Mouse (Mus musculus) regulatory T cell (primary cell): ENCODE data around the gene Ptf1a.

Source experiments
- in situ Hi-C: fragments of 300-600 bp; cut with MboI, MseI; formaldehyde crosslinking; loops from one replicate; pipeline ENCODE4 v1.15.1; 2025; ENCODE audit warnings: high pct_unique_total_duplicates

Gene Ptf1a

DNA sequence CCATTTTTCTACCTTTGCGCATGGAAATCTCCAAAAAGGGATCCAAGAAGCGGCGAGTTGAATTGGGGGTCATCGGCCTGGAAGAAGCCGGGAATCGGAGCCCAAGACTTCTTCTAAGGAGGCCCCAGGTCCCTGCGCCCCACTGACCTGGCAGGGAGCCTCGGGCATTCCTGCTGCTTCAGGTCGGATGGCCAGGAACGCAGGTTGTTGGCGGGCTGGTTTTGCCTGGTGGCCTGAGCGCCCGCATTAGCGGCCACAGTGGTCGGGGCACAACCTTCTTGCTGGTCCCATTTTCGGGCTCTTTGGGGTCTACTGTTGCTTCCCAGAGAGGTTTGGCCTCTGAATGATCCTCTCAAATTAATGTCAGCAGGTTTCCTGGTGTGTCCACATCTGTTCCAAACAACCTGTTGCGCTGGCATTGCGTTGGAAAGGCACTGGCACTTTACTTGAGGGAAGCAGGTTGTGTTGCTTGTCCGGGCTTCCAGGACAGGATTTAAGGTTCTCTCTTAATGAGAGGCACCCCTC is 7.1 kb downstream of the Ptf1a start:
- in situ Hi-C loops = no loop called here

DNA sequence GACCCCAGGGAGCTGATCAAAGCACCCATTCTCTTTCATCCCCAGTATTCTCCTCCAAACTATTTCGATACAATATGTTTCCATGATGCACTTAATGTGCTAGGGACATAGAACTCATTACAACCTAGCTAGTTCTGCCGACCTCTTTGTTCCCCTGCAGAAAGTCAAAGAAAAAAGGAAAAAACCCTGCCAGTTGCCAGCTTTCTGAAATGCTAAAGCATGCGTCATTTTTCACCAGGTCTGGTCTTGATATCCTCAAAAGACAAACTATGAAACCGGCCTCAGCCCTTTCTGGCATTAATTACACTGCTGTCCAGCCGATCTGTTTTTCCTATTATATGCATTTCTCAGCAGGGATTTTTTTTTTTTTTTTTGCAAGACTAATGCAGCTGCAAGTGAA is 9.8 kb downstream of the Ptf1a start:
- in situ Hi-C loops = no loop called here

DNA sequence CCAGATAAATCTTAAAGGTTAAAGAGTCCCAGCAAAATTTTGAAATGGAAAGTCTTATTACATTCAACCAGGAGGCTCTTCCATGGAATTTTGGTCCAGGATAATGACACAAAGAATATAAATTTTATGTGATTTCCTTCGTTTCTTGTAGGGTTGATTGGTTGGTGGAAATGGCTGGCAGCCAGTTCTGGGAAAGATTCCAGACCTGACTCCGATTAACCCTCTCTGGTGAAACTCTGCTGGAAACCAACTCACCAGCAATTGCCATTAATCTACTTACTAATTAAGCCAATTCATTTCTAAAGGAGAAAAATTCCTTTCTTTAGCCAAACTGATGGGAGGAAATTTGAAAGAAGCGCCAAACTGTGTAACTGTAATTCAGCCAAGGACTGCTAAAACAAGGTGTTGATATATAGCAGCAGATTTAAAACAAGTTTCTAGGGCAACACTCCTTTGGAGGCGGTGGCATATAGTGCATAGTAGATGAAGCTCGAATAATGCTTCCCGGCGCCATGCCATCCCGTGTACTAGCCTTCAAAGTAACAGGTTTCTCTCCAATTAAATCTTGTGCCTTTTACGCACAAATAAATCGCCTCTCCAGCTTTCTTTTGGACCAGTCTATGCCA is 10.5 kb downstream of the Ptf1a start:
- in situ Hi-C loops = no loop called here

DNA sequence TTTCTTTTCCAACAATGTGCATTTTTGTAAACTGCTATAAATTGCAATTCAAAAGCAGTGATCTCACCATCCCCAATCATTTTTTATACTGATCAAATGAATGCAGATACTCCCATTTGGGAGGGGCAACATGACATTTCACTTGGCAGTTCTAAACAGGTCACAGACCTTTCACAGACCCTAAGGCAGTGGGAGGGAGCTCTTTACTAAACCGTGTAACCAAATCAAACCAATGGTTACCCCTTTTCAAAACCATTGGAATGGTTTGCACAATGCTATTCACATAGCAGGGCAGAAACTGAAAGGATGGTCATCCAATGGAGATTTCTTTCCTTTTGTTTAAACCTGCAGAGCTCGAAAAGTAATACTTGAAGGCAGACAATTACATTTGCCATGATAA is 13.3 kb downstream of the Ptf1a start:
- in situ Hi-C loops = no loop called here

DNA sequence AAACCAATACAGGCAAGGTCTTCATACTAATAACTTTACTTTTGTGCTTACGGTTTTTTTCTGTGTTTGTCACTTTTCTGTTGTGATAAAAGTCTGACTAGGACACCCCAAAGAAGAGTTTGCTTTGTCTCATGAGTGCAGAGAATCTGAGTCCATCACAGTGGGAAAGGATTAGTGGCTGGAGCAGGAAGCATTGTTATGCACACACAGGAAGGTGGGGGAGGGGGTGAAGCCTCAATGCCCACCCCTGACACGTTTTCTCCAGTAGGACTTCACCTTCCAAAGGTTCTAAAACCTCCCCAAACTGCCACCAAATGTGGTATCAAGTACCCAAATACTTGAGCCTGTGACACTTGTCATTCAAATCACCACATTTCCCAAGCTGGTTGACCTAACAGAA is 16.5 kb downstream of the Ptf1a start:
- in situ Hi-C loops = no loop called here

DNA sequence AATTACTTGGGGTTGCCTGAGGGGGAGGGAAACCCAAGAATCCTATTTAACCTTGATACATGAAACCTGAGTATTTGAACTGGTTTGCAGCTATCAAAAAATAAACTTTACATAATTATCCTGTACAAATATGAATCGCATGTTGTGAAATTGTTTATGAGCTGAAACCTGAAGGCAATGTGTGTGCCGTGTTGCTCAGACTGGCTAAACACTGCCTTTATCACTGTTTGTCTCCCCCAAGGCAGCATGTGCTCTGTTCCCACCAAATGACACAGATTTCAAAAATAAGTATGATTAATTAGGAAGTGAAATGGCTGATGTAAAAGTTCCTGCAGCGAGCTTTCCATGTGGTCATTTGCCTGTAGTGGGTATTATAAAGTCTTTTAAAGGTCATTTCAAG is 44.8 kb downstream of the Ptf1a start:
- in situ Hi-C loops = no loop called here
